Mouse (Mus musculus) kidney, embryonic 14.5 days (tissue): ENCODE results near the gene Efhd2. TPM values are rescaled to one million over a fixed set of nuclear protein-coding genes. Genes with fewer than 3 reads are reported as not detected.

Experiments
- ATAC-seq: fragments of 200-750 bp; cut with Nextera tagmentation; 2 replicates; pipeline ENCODE4 v1.8.0; 2017; ENCODE audit warnings: moderate number of reproducible peaks, mild to moderate bottlenecking, moderate TSS enrichment, moderate library complexity; ENCODE audit not compliant: low FRiP score, low TSS enrichment
- H3K27ac ChIP-seq: fragments of 300-500 bp; sonication (generic); 2 replicates; pipeline ENCODE4 v1.5.1; 2014; ENCODE audit warnings: low read depth, mild to moderate bottlenecking, low read length, moderate library complexity, mixed read lengths
- H3K27me3 ChIP-seq: fragments of 300-500 bp; sonication (generic); 2 replicates; pipeline ENCODE4 v1.6.1; 2014; ENCODE audit warnings: mild to moderate bottlenecking, low read length; ENCODE audit not compliant: control insufficient read depth, insufficient read depth
- H3K36me3 ChIP-seq: fragments of 300-500 bp; sonication (generic); 2 replicates; pipeline ENCODE4 v1.6.1; 2014; ENCODE audit warnings: low read length, mixed read lengths; ENCODE audit not compliant: control insufficient read depth, insufficient read depth
- H3K4me1 ChIP-seq: fragments of 300-500 bp; sonication (generic); 2 replicates; pipeline ENCODE4 v1.6.1; 2014; ENCODE audit warnings: low read length, mixed read lengths; ENCODE audit not compliant: control insufficient read depth, insufficient read depth
- H3K4me2 ChIP-seq: fragments of 300-500 bp; sonication (generic); replicated peaks from 2 replicates; pipeline ENCODE4 v1.6.1; 2014; ENCODE audit warnings: low read depth, mild to moderate bottlenecking, low read length
- H3K4me3 ChIP-seq: fragments of 300-500 bp; sonication (generic); 2 replicates; pipeline ENCODE4 v1.5.1; 2014; ENCODE audit warnings: mild to moderate bottlenecking, low read length
- H3K9ac ChIP-seq: fragments of 300-500 bp; sonication (generic); 2 replicates; pipeline ENCODE4 v1.6.1; 2014; ENCODE audit warnings: low read depth, mild to moderate bottlenecking, low read length, moderate library complexity
- H3K9me3 ChIP-seq: fragments of 300-500 bp; sonication (generic); 2 replicates; pipeline ENCODE4 v1.6.1; 2016; ENCODE audit warnings: low read length; ENCODE audit not compliant: control insufficient read depth
- WGBS: fragments of 180-500 bp; shearing (Covaris S2); extraction: QIAGEN DNeasy Blood & Tissue Kit; methylation state at CpG from one replicate; pipeline ENCODE4 v1.1.7; 2014; 5-methylcytosine and 5-hydroxymethylcytosine counted together
- polyA plus RNA-seq: library from polyadenylated mRNA; unstranded; fragments of >200 nt; fragmentation: Nextera tagmentation; extraction: Ambion mirVana; gene quantifications from 2 replicates; pipeline ENCODE4 v1.2.1, GENCODE M21; 2014

Efhd2 gene
- 29.5 and 30.3 TPM in 2 replicates for polyA plus RNA-seq

GRCm38 (mm10) chr4:141874601-141875460 is at the start of gene Efhd2:
Efhd2 (minus strand) TSS chr4:141874920.
- Histone ChIP-seq H3K4me2 (peak within 1 kb of the TSS; percentile 94), H3K27ac (no peak within 1 kb of the TSS), H3K4me3 (peak within 1 kb of the TSS; percentile 79), H3K9ac (peak within 1 kb of the TSS; percentile 81), H3K9me3 (no peaks in the 10 kb centered on the region), H3K4me1 (peaks cover 6% of the 10 kb centered on the region; the same call in 1 of the 2 replicates), H3K27me3 (peaks cover 3% of the 10 kb centered on the region; the same call in 1 of the 2 replicates), H3K36me3 (no peaks in the 10 kb centered on the region)
- WGBS, result under 1% methylated on average over 67 of the region's 73 CpGs
- peak; percentile 90 for ATAC-seq

DNA sequence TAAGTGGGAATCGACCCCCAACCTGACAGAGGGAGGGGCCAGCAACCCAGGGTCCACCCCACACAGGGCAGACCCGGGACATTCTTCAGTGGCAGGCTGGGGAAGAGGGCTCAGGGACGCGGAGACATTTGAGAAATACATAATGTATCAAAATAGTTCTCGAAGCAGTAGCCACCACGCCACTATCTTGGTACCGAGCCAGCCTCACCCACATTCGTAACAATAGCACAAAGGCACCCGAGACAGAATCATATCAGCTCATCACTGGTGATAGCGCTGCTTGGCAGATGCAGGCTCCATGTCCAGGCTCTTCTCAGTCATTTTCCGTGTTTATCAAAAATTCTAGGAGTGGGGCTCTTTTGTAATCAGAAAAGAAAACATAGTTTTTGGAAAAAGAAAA is 49.2 kb upstream of the Efhd2 start:
- 81% methylated on average over 11 of the region's 11 CpGs for WGBS
- peaks cover 9% of the 10 kb centered on the region; the same call in 1 of the 2 replicates for H3K4me1 ChIP-seq
- ATAC-seq, result no peak

DNA sequence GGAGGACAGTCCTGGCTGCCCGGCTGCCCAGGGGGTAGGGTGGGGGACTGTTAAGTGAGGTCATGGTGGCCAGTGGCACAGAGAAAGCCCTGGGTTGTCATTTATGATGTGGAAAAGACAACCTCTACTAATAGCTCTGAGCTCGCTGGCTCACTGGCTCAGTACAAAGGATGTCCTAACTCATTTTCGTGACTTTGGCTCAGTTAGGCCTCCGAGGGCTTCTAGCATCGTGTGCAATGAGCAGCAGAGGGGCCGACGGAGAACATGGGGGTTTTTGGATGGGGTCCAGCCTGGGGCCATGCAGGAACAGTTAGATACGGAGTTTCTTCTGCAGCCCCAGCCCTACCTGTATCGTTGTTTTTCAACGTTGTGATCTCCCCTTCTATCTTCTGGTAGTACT is 45.7 kb upstream of the Efhd2 start:
- Histone ChIP-seq H3K4me1 (peaks cover 15% of the 10 kb centered on the region), H3K4me2 (no peak overlapping the region), H3K36me3 (no peaks in the 10 kb centered on the region), H3K9ac (no peak overlapping the region), H3K9me3 (no peaks in the 10 kb centered on the region), H3K4me3 (no peak overlapping the region), H3K27ac (no peak overlapping the region), H3K27me3 (no peaks in the 10 kb centered on the region)
- 76% methylated on average over 10 of the region's 10 CpGs for WGBS
- no peak for ATAC-seq

More for the DNA sequence above, 49.2 kb upstream of the Efhd2 start:
- Histone ChIP-seq H3K27ac (no peak overlapping the region), H3K27me3 (no peaks in the 10 kb centered on the region), H3K9me3 (no peaks in the 10 kb centered on the region), H3K4me3 (no peak overlapping the region), H3K9ac (no peak overlapping the region), H3K36me3 (no peaks in the 10 kb centered on the region), H3K4me2 (no peak overlapping the region)

GRCm38 (mm10) chr4:141917735-141918419 is 43.2 kb upstream of the Efhd2 start:
- ATAC-seq, result no peak
- Histone ChIP-seq H3K4me2 (no peak overlapping the region), H3K36me3 (no peaks in the 10 kb centered on the region), H3K9me3 (no peaks in the 10 kb centered on the region), H3K27me3 (no peaks in the 10 kb centered on the region), H3K4me3 (no peak overlapping the region), H3K4me1 (peaks cover 15% of the 10 kb centered on the region), H3K27ac (no peak overlapping the region), H3K9ac (no peak overlapping the region)
- 59% methylated on average over 7 of the region's 7 CpGs for WGBS

- ATAC-seq, result no peak
- H3K27me3 ChIP-seq, result no peaks in the 10 kb centered on the region
- peaks cover 11% of the 10 kb centered on the region for H3K4me1 ChIP-seq
Observed at GRCm38 (mm10) chr4:141914040-141914439, 39.3 kb upstream of the Efhd2 start.

DNA sequence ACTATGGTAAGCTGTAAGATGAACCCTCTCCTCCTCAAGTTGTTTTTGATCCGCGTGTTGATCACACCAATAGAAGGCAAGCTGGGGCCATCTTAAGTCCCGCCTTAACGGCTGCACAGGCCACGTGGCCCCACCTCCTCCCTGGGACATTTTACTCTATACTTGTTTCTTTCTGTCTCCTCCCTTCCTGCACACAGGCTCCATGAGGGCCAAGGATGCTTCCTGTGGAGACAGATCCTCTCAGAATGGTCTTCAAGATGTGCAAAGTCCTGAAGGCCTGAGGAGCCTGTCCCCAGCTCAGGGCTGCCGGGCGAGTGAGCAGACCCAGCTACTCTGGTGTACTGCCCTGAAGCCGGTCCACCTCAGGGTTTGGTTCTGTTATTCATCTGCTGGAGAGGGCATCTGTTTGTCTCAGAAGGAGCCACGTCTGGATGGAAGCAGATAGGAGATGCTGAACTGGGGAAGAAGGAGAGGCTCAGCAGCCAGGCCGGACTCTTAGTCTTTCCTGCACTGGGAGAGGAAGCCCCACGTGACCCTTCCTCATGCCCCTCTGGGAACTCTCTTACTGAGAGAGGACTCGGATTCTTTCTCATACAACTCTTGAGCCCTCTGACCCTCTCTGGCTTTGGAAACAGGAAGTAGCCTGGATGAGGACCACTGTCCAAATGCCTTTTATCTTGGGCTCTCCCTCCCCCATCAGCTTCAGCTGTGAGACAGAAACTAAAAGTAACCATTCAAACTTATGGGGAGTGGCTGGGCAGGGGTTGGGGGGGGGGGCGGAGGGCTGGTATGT is 38.7 kb upstream of the Efhd2 start:
- Histone ChIP-seq H3K27me3 (no peaks in the 10 kb centered on the region), H3K27ac (peak overlapping the region; percentile 66; the same call in 1 of the 2 replicates), H3K36me3 (no peaks in the 10 kb centered on the region), H3K9ac (no peak overlapping the region), H3K4me2 (no peak overlapping the region), H3K4me3 (no peak overlapping the region), H3K9me3 (no peaks in the 10 kb centered on the region), H3K4me1 (peaks cover 11% of the 10 kb centered on the region)
- WGBS, result 64% methylated on average over 13 of the region's 13 CpGs
- ATAC-seq, result peak; percentile 40; the same call in 1 of the 2 replicates

More at GRCm38 (mm10) chr4:141914040-141914439, 39.3 kb upstream of the Efhd2 start:
- Histone ChIP-seq H3K27ac (peak overlapping the region; percentile 51; the same call in 1 of the 2 replicates), H3K4me2 (no peak overlapping the region), H3K9ac (no peak overlapping the region), H3K36me3 (no peaks in the 10 kb centered on the region), H3K9me3 (no peaks in the 10 kb centered on the region), H3K4me3 (no peak overlapping the region)
- 44% methylated on average over 7 of the region's 7 CpGs for WGBS

GRCm38 (mm10) chr4:141904710-141905109 is 30.0 kb upstream of the Efhd2 start:
- Histone ChIP-seq H3K36me3 (no peaks in the 10 kb centered on the region), H3K9ac (no peak overlapping the region), H3K4me1 (no peaks in the 10 kb centered on the region), H3K27ac (no peak overlapping the region), H3K4me2 (no peak overlapping the region), H3K27me3 (no peaks in the 10 kb centered on the region), H3K4me3 (no peak overlapping the region), H3K9me3 (no peaks in the 10 kb centered on the region)
- no peak for ATAC-seq
- WGBS, result 72% methylated on average over 9 of the region's 9 CpGs

DNA sequence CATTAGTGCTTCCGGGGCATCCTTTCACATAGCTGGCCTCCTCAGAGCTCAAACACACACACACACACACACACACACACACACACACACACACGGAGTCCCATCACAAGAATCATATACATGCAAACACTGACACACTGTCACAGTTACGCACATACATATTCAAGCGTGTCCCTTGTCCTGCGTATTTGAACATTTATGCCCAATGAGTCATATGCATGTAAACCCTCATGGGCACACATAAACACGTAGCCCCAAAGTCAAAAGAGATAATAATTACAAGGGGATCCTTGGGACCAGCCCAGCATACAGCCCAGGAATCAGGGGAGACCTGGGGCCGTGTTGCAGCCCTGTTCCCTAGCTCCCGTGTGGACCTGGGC is 27.7 kb upstream of the Efhd2 start:
- H3K27ac ChIP-seq, result no peak overlapping the region
- WGBS, result 92% methylated on average over 8 of the region's 8 CpGs
- no peak overlapping the region for H3K4me3 ChIP-seq
- no peaks in the 10 kb centered on the region for H3K9me3 ChIP-seq
- H3K4me1 ChIP-seq, result no peaks in the 10 kb centered on the region
- H3K27me3 ChIP-seq, result no peaks in the 10 kb centered on the region
- H3K36me3 ChIP-seq, result no peaks in the 10 kb centered on the region
- no peak overlapping the region for H3K4me2 ChIP-seq
- no peak overlapping the region for H3K9ac ChIP-seq
- no peak for ATAC-seq
